ENCODE assay signal across 7 mouse cellular contexts in genomic region chr5:135835492-135835858, GRCm38 (mm10). TPM values are rescaled to one million over a fixed set of nuclear protein-coding genes. Genes with fewer than 3 reads are reported as not detected.
DNase-seq lines count a peak whose midpoint lies in the region; ATAC-seq and TF ChIP-seq lines count a peak whose summit lies in the region.

No protein-coding gene starts in this region.

- H3K4me2 ChIP-seq in forebrain, embryonic 11.5 days (ENCODE audit: low read depth, low read length, severe bottlenecking): peak overlapping the region; percentile 95

- 3% methylated on average over 12 of the region's 12 CpGs for WGBS in forebrain, embryonic 11.5 days
- WGBS in limb, embryonic 10.5 days: 2% methylated on average over 12 of the region's 12 CpGs
- 15% methylated on average over 12 of the region's 12 CpGs for WGBS in olfactory bulb, adult 2 months

- H3K9ac ChIP-seq in forebrain, embryonic 11.5 days (ENCODE audit: low read length): no peak overlapping the region

- no peaks in the 10 kb centered on the region for H3K36me3 ChIP-seq in megakaryocyte, embryonic 14.5 days (replicated peaks; ENCODE audit: low read length)
- no peaks in the 10 kb centered on the region for H3K36me3 ChIP-seq in forebrain, embryonic 11.5 days (ENCODE audit: control insufficient read depth, insufficient read depth, low read length)
- H3K36me3 ChIP-seq in limb, embryonic 10.5 days: no peaks in the 10 kb centered on the region

- ATAC-seq in megakaryocyte, adult 5-6 weeks (ENCODE audit: poor library complexity, severe bottlenecking): no peak; the same call in 1 of the 2 replicates
- ATAC-seq in forebrain, embryonic 11.5 days (replicated peaks; ENCODE audit: low FRiP score): peak; percentile 84

- H3K27me3 ChIP-seq in megakaryocyte, embryonic 14.5 days (replicated peaks): peaks cover 52% of the 10 kb centered on the region
- H3K27me3 ChIP-seq in forebrain, embryonic 11.5 days (ENCODE audit: control insufficient read depth, insufficient read depth, low read length): peaks cover 6% of the 10 kb centered on the region; the same call in 1 of the 2 replicates
- peaks cover 38% of the 10 kb centered on the region for H3K27me3 ChIP-seq in limb, embryonic 10.5 days (ENCODE audit: low read depth, poor library complexity, severe bottlenecking)

- no peaks in the 10 kb centered on the region for H3K9me3 ChIP-seq in megakaryocyte, embryonic 14.5 days
- H3K9me3 ChIP-seq in forebrain, embryonic 11.5 days (ENCODE audit: control insufficient read depth, low read length): no peaks in the 10 kb centered on the region
- no peaks in the 10 kb centered on the region for H3K9me3 ChIP-seq in limb, embryonic 10.5 days (replicated peaks)

- peaks cover 19% of the 10 kb centered on the region for H3K4me1 ChIP-seq in megakaryocyte, embryonic 14.5 days
- peaks cover 9% of the 10 kb centered on the region for H3K4me1 ChIP-seq in forebrain, embryonic 11.5 days (replicated peaks; ENCODE audit: control insufficient read depth, insufficient read depth, low read length)
- H3K4me1 ChIP-seq in limb, embryonic 10.5 days: peaks cover 17% of the 10 kb centered on the region
- peaks cover 34% of the 10 kb centered on the region for H3K4me1 ChIP-seq in olfactory bulb, adult 2 months (ENCODE audit: control insufficient read depth, insufficient read depth, low read length)

- TF ChIP-seq CTCF in olfactory bulb, adult 2 months (IDR thresholded peaks at IDR 0.05; ENCODE audit: insufficient read depth, low read depth, low read length): no peak

- H3K27ac ChIP-seq in forebrain, embryonic 11.5 days (ENCODE audit: low read depth, low read length): no peak overlapping the region
- 0 out of 2 replicates have a peak overlapping the region, but pooled peaks have one; percentile 42 for H3K27ac ChIP-seq in limb, embryonic 10.5 days
- H3K27ac ChIP-seq in olfactory bulb, adult 2 months (ENCODE audit: insufficient read depth, low read depth, low read length): no peak overlapping the region

- no peak for DNase-seq in forebrain, embryonic 11.5 days (ENCODE audit: low spot score)
- no peak for DNase-seq in limb, embryonic 10.5 days (ENCODE audit: low spot score)
- DNase-seq in spleen, adult 12 weeks (ENCODE audit: low spot score): no peak
- DNase-seq in layer of hippocampus, postnatal 10 days (ENCODE audit: low spot score in 2 of 2): no peak

- TF ChIP-seq POLR2A in olfactory bulb, adult 2 months (IDR thresholded peaks at IDR 0.05; ENCODE audit: insufficient read depth, low read depth, low read length): no peak

- peak overlapping the region; percentile 92 for H3K4me3 ChIP-seq in megakaryocyte, embryonic 14.5 days (replicated peaks)
- H3K4me3 ChIP-seq in forebrain, embryonic 11.5 days (ENCODE audit: low read depth, low read length): peak overlapping the region; percentile 45
- H3K4me3 ChIP-seq in limb, embryonic 10.5 days: peak overlapping the region; percentile 61
- peak overlapping the region; percentile 44 for H3K4me3 ChIP-seq in olfactory bulb, adult 2 months (ENCODE audit: insufficient read depth, low read depth, low read length)

RNA-seq across cellular contexts. Expression of gene Srrm3, which starts 28.8 kb away (rescaled TPM):
- polyA plus RNA-seq in megakaryocyte, embryonic 14.5 days (2012; ENCODE audit: insufficient read depth, low replicate concordance): 0.13 and 1.9 TPM in 2 replicates
- not detected in 2 replicates for total RNA-seq in megakaryocyte, adult 5-6 weeks (2015)
- total RNA-seq in megakaryocyte, adult 5-6 weeks (2017): not detected in 2 replicates
- polyA plus RNA-seq in forebrain, embryonic 11.5 days (2014; fragmentation: Nextera tagmentation; extraction: Ambion mirVana): 12.3 and 12.7 TPM in 2 replicates
- not detected in 2 replicates for polyA plus RNA-seq in limb, embryonic 10.5 days (2016; fragmentation: Nextera tagmentation; extraction: Ambion mirVana)
- not detected in 2 replicates for polyA plus RNA-seq in olfactory bulb, adult 2 months (2012; ENCODE audit: insufficient read depth, insufficient read length, low replicate concordance, missing spikeins)
- 10 to 100 TPM; 62.6 to 72.2 TPM for total RNA-seq in layer of hippocampus, postnatal 10 days (2021)

RNA-seq across cellular contexts. Expression of gene Hspb1, which starts 52.2 kb away (rescaled TPM):
- 0.79 TPM in 1 of 2 replicates, not detected in the other for polyA plus RNA-seq in megakaryocyte, embryonic 14.5 days (2012; ENCODE audit: insufficient read depth, low replicate concordance)
- not detected in 2 replicates for total RNA-seq in megakaryocyte, adult 5-6 weeks (2015)
- total RNA-seq in megakaryocyte, adult 5-6 weeks (2017): not detected in 2 replicates
- polyA plus RNA-seq in forebrain, embryonic 11.5 days (2014; fragmentation: Nextera tagmentation; extraction: Ambion mirVana): 11.4 and 11.8 TPM in 2 replicates
- polyA plus RNA-seq in limb, embryonic 10.5 days (2016; fragmentation: Nextera tagmentation; extraction: Ambion mirVana): 34.0 and 34.8 TPM in 2 replicates
- polyA plus RNA-seq in olfactory bulb, adult 2 months (2012; ENCODE audit: insufficient read depth, insufficient read length, low replicate concordance, missing spikeins): not detected in 2 replicates
- 1 to 10 TPM; 4.2 to 6.1 TPM for total RNA-seq in layer of hippocampus, postnatal 10 days (2021)

RNA-seq across cellular contexts. Expression of gene Mdh2, which starts 57.2 kb away (rescaled TPM):
- polyA plus RNA-seq in megakaryocyte, embryonic 14.5 days (2012; ENCODE audit: insufficient read depth, low replicate concordance): 386 and 408 TPM in 2 replicates
- total RNA-seq in megakaryocyte, adult 5-6 weeks (2015): 240 and 251 TPM in 2 replicates
- 111 and 129 TPM in 2 replicates for total RNA-seq in megakaryocyte, adult 5-6 weeks (2017)
- polyA plus RNA-seq in forebrain, embryonic 11.5 days (2014; fragmentation: Nextera tagmentation; extraction: Ambion mirVana): 526 and 536 TPM in 2 replicates
- 600 and 631 TPM in 2 replicates for polyA plus RNA-seq in limb, embryonic 10.5 days (2016; fragmentation: Nextera tagmentation; extraction: Ambion mirVana)
- 359 and 724 TPM in 2 replicates for polyA plus RNA-seq in olfactory bulb, adult 2 months (2012; ENCODE audit: insufficient read depth, insufficient read length, low replicate concordance, missing spikeins)
- 100 to 1,000 TPM; 469 to 476 TPM for total RNA-seq in layer of hippocampus, postnatal 10 days (2021)

RNA-seq across cellular contexts. Expression of gene Styxl1, which starts 57.3 kb away (rescaled TPM):
- polyA plus RNA-seq in megakaryocyte, embryonic 14.5 days (2012; ENCODE audit: insufficient read depth, low replicate concordance): not detected in 2 replicates
- 0.25 TPM in 1 of 2 replicates, not detected in the other for total RNA-seq in megakaryocyte, adult 5-6 weeks (2015)
- 0.18 TPM in 1 of 2 replicates, not detected in the other for total RNA-seq in megakaryocyte, adult 5-6 weeks (2017)
- polyA plus RNA-seq in forebrain, embryonic 11.5 days (2014; fragmentation: Nextera tagmentation; extraction: Ambion mirVana): not detected in 2 replicates
- not detected in 2 replicates for polyA plus RNA-seq in limb, embryonic 10.5 days (2016; fragmentation: Nextera tagmentation; extraction: Ambion mirVana)
- polyA plus RNA-seq in olfactory bulb, adult 2 months (2012; ENCODE audit: insufficient read depth, insufficient read length, low replicate concordance, missing spikeins): not detected in 2 replicates
- under 1 TPM; 0.55 to 0.87 TPM for total RNA-seq in layer of hippocampus, postnatal 10 days (2021)
